Mouse (Mus musculus) intestine, postnatal 0 days (tissue): Measurements from ENCODE around the gene Frmd6. TPM values are rescaled to one million over a fixed set of nuclear protein-coding genes. Genes with fewer than 3 reads are reported as not detected.

Experiments used
- ATAC-seq: fragments of 200-750 bp; cut with Nextera tagmentation; 2 replicates; pipeline ENCODE4 v1.8.0; 2017; ENCODE audit warnings: mild to moderate bottlenecking, moderate TSS enrichment, moderate library complexity
- H3K27ac ChIP-seq: fragments of 300-500 bp; sonication (generic); 2 replicates; pipeline ENCODE4 v1.5.1; 2014; ENCODE audit warnings: mild to moderate bottlenecking, low read depth, low read length, moderate library complexity
- H3K27me3 ChIP-seq: fragments of 300-500 bp; sonication (generic); replicated peaks from 2 replicates; pipeline ENCODE4 v1.6.1; 2014; ENCODE audit warnings: low read length, mixed read lengths; ENCODE audit not compliant: control insufficient read depth, insufficient read depth
- H3K36me3 ChIP-seq: fragments of 300-500 bp; sonication (generic); 2 replicates; pipeline ENCODE4 v1.6.1; 2014; ENCODE audit warnings: mild to moderate bottlenecking, moderate library complexity; ENCODE audit not compliant: control insufficient read depth, insufficient read depth
- H3K4me1 ChIP-seq: fragments of 300-500 bp; sonication (generic); replicated peaks from 2 replicates; pipeline ENCODE4 v1.6.1; 2014; ENCODE audit warnings: antibody characterized with exemption, low read length, mixed read lengths; ENCODE audit not compliant: control insufficient read depth, insufficient read depth
- H3K4me2 ChIP-seq: fragments of 300-500 bp; sonication (generic); replicated peaks from 2 replicates; pipeline ENCODE4 v1.6.1; 2014; ENCODE audit warnings: low read depth, mild to moderate bottlenecking, moderate library complexity
- H3K4me3 ChIP-seq: fragments of 300-500 bp; sonication (generic); 2 replicates; pipeline ENCODE4 v1.5.1; 2014; ENCODE audit warnings: low read depth, low read length
- H3K9ac ChIP-seq: fragments of 300-500 bp; sonication (generic); 2 replicates; pipeline ENCODE4 v1.6.1; 2014; ENCODE audit warnings: mild to moderate bottlenecking, low read depth, low read length
- H3K9me3 ChIP-seq: fragments of 300-500 bp; sonication (generic); 2 replicates; pipeline ENCODE4 v1.6.1; 2016; ENCODE audit warnings: mixed run types; ENCODE audit not compliant: control insufficient read depth
- CTCF ChIP-seq: sonication (generic); IDR thresholded peaks from 2 replicates; pipeline ENCODE4 v1.5.1; 2016; ENCODE audit warnings: low read depth, mild to moderate bottlenecking, control low read depth, antibody characterized with exemption, moderate library complexity
- WGBS: fragments of 180-500 bp; shearing (Covaris S2); extraction: QIAGEN DNeasy Blood & Tissue Kit; methylation state at CpG from one replicate; pipeline ENCODE4 v1.1.7; 2014; 5-methylcytosine and 5-hydroxymethylcytosine counted together
- polyA plus RNA-seq: library from polyadenylated mRNA; unstranded; fragments of >200 nt; fragmentation: Nextera tagmentation; extraction: Ambion mirVana; gene quantifications from 2 replicates; pipeline ENCODE4 v1.2.1, GENCODE M21; 2015

The Frmd6 gene
- polyA plus RNA-seq, result 5.9 and 6.3 TPM in 2 replicates

- Histone ChIP-seq H3K27ac (peak within 1 kb of the TSS; percentile 87), H3K4me1 (no peaks in the 10 kb centered on the region; the same call in 1 of the 2 replicates), H3K4me3 (peak within 1 kb of the TSS; percentile 78), H3K4me2 (peak within 1 kb of the TSS; percentile 87), H3K27me3 (no peaks in the 10 kb centered on the region), H3K9ac (peak within 1 kb of the TSS; percentile 81), H3K36me3 (no peaks in the 10 kb centered on the region), H3K9me3 (no peaks in the 10 kb centered on the region)
- peak; percentile 76; the same call in 1 of the 2 replicates for TF ChIP-seq CTCF
- ATAC-seq, result peak; percentile 95
- WGBS, result under 1% methylated on average over 62 of the region's 75 CpGs
Measured at GRCm38 (mm10) chr12:70824729-70825650, at the start of gene Frmd6. Gene Frmd6 (plus strand): TSS chr12:70825514.

- Histone ChIP-seq H3K4me2 (peak overlapping the region; percentile 24), H3K27me3 (no peaks in the 10 kb centered on the region), H3K4me1 (0 out of 2 replicates have a peak, but pooled peaks cover 7% of the 10 kb centered on the region), H3K36me3 (no peaks in the 10 kb centered on the region), H3K9me3 (no peaks in the 10 kb centered on the region), H3K27ac (no peak overlapping the region), H3K9ac (no peak overlapping the region), H3K4me3 (no peak overlapping the region)
- peak; percentile 72 for ATAC-seq
- 43% methylated on average over 8 of the region's 8 CpGs for WGBS
- no peak for TF ChIP-seq CTCF
Measured at GRCm38 (mm10) chr12:70775609-70776008, 49.7 kb upstream of the Frmd6 start.

- Histone ChIP-seq H3K9me3 (no peaks in the 10 kb centered on the region), H3K4me2 (no peak overlapping the region), H3K9ac (no peak overlapping the region), H3K36me3 (no peaks in the 10 kb centered on the region), H3K27ac (no peak overlapping the region), H3K4me1 (0 out of 2 replicates have a peak, but pooled peaks cover 7% of the 10 kb centered on the region), H3K27me3 (no peaks in the 10 kb centered on the region), H3K4me3 (no peak overlapping the region)
- no peak for ATAC-seq
- no peak for TF ChIP-seq CTCF
- 78% methylated on average over 12 of the region's 12 CpGs for WGBS
Measured at GRCm38 (mm10) chr12:70776683-70777082, 48.6 kb upstream of the Frmd6 start.

GRCm38 (mm10) chr12:70777466-70777865, 47.8 kb upstream of the Frmd6 start:
- H3K27me3 ChIP-seq, result no peaks in the 10 kb centered on the region
- 0 out of 2 replicates have a peak, but pooled peaks cover 7% of the 10 kb centered on the region for H3K4me1 ChIP-seq
- no peaks in the 10 kb centered on the region for H3K36me3 ChIP-seq
- H3K9me3 ChIP-seq, result no peaks in the 10 kb centered on the region
- no peak overlapping the region for H3K4me2 ChIP-seq
- H3K9ac ChIP-seq, result no peak overlapping the region
- no peak for TF ChIP-seq CTCF
- WGBS, result 79% methylated on average over 5 of the region's 5 CpGs
- no peak for ATAC-seq
- H3K27ac ChIP-seq, result no peak overlapping the region
- no peak overlapping the region for H3K4me3 ChIP-seq

GRCm38 (mm10) chr12:70777866-70778265, 47.4 kb upstream of the Frmd6 start:
- H3K36me3 ChIP-seq, result no peaks in the 10 kb centered on the region
- no peaks in the 10 kb centered on the region for H3K27me3 ChIP-seq
- no peak overlapping the region for H3K4me3 ChIP-seq
- no peak for ATAC-seq
- no peak for TF ChIP-seq CTCF
- H3K4me1 ChIP-seq, result 0 out of 2 replicates have a peak, but pooled peaks cover 7% of the 10 kb centered on the region
- no peaks in the 10 kb centered on the region for H3K9me3 ChIP-seq
- no peak overlapping the region for H3K9ac ChIP-seq
- H3K27ac ChIP-seq, result no peak overlapping the region
- no peak overlapping the region for H3K4me2 ChIP-seq

GRCm38 (mm10) chr12:70778271-70778670, 47.0 kb upstream of the Frmd6 start:
- Histone ChIP-seq H3K4me1 (0 out of 2 replicates have a peak, but pooled peaks cover 7% of the 10 kb centered on the region), H3K4me2 (no peak overlapping the region), H3K9me3 (no peaks in the 10 kb centered on the region), H3K27ac (no peak overlapping the region), H3K36me3 (no peaks in the 10 kb centered on the region), H3K27me3 (no peaks in the 10 kb centered on the region), H3K4me3 (no peak overlapping the region), H3K9ac (no peak overlapping the region)
- no peak for ATAC-seq
- TF ChIP-seq CTCF, result no peak
- 75% methylated on average over 2 of the region's 2 CpGs for WGBS
